Mouse (Mus musculus): ENCODE data around the gene Gm49368. TPM values are rescaled to one million over a fixed set of nuclear protein-coding genes. Genes with fewer than 3 reads are reported as not detected.

The Gm49368 gene
- total and polyA plus RNA-seq, 2 experiments from 2014 or later = not detected

DNA sequence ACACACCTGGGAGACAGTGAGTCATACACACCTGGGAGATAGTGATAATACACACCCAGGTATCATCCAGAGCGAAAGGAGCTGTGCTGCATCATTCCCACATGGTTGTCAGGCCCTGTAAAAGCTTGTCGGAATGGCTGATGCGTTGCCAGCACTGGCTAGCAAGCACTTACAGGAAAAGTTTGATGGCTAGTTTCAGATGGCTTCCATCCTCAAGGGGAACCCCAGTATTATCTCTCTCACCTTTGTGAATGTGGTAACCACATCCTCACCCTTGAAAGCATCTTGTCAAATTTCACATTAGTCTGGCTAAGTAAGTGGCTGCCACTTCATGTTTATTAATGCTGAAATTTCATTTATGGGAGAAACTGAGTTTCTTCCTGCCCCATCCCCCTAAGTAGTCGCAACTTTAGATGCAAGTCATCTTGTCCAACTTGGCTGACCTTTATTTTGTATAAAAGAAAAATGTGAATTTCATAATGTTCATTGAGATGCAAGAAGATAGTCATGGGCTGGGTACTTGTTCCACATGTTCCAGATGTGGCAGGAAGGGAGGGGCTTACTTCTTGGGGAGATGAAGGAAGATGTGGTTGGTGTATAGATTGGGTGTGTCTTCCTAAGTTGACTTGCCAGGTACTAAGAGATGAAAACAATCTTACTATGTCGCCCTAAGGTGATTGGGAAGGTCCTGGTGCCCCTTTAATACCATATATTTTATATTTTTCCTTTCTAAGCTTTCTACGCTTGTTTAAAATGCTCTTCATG, 57.4 kb downstream of the Gm49368 start:
- H3K36me3 ChIP-seq (ENCODE audit: insufficient read depth, low read length) = no peaks in the 10 kb centered on the region
- H3K4me2 ChIP-seq (ENCODE audit: low read depth, low read length, poor library complexity, severe bottlenecking) = no peak overlapping the region
- no peak for TF ChIP-seq CTCF (IDR thresholded peaks at IDR 0.05)
- DNase-seq (ENCODE audit: low spot score) (no peak), ATAC-seq (ENCODE audit: low FRiP score) (no peak)
- H3K27me3 ChIP-seq (ENCODE audit: insufficient read depth, low read length) = no peaks in the 10 kb centered on the region
- no peaks in the 10 kb centered on the region for H3K4me1 ChIP-seq (ENCODE audit: insufficient read depth, low read length)
- no peaks in the 10 kb centered on the region for H3K9me3 ChIP-seq (ENCODE audit: low read length)
- no peak overlapping the region for H3K9ac ChIP-seq (replicated peaks; ENCODE audit: low read length, poor library complexity, severe bottlenecking)
- 84% methylated on average over 6 of the region's 6 CpGs for WGBS
- no peak overlapping the region for H3K27ac ChIP-seq (ENCODE audit: low read depth, low read length)
- no peak overlapping the region for H3K4me3 ChIP-seq (ENCODE audit: low read depth, low read length)

DNA sequence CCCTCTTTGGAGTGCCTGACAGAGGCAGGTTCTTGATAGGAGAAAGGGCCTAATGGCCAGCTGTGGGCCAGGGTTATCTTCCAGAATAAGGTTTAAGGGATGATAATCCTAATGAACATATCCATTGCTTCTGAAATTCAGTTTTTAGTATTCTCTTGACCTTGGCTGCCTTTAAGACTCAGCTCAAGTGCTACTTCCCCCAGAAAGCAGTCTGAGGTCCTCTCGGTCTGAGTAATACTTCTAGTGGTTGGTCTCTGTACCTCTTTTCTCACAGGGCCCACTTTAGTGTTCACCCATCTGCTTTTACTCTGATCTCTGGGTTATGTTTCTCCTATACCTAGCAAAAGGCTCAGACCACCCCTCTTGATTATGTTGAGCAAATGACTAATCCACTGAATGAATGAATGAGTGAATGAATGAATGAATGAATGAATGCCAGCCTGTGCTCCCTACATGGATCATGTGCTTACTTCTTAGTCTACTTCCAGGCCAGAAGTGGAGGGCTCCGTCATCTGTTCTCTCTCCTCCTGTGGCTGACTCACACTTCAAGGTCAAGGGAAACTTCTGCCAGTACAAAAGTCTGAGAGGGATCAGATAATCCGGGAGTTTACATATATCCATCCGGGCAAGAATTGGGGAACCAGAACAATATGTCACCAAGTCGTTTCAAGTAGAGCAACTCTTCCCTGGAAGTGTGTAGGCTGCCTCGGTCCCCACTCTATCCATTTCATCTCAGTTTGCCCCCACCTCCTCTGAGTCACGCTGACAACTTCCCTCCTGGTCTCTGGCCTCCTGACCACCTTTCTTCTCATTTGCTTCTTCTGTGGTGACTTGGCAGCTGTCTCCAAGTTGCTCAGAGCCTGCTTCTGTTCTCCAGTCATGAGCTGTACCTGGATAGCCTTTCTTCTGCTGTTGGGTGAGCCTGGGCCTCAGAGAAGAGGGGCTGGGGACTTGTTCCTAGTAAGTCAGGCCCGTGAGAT, 66.5 kb downstream of the Gm49368 start, which contains the start of gene Itgax:
Itgax (plus strand) TSS at position 807 of the 980 bp plus-strand sequence.
- Histone ChIP-seq H3K9me3 (ENCODE audit: low read length) (no peaks in the 10 kb centered on the region), H3K9ac (replicated peaks; ENCODE audit: low read length, poor library complexity, severe bottlenecking) (no peak within 1 kb of the TSS), H3K27ac (ENCODE audit: low read depth, low read length) (no peak within 1 kb of the TSS), H3K4me1 (ENCODE audit: insufficient read depth, low read length) (no peaks in the 10 kb centered on the region), H3K4me3 (ENCODE audit: low read depth, low read length) (no peak within 1 kb of the TSS), H3K36me3 (ENCODE audit: insufficient read depth, low read length) (no peaks in the 10 kb centered on the region), H3K27me3 (ENCODE audit: insufficient read depth, low read length) (no peaks in the 10 kb centered on the region), H3K4me2 (ENCODE audit: low read depth, low read length, poor library complexity, severe bottlenecking) (no peak within 1 kb of the TSS)
- 81% methylated on average over 8 of the region's 8 CpGs for WGBS
- DNase-seq (ENCODE audit: low spot score) = no peak
- no peak for TF ChIP-seq CTCF (IDR thresholded peaks at IDR 0.05)
- no peak for ATAC-seq (ENCODE audit: low FRiP score)

DNA sequence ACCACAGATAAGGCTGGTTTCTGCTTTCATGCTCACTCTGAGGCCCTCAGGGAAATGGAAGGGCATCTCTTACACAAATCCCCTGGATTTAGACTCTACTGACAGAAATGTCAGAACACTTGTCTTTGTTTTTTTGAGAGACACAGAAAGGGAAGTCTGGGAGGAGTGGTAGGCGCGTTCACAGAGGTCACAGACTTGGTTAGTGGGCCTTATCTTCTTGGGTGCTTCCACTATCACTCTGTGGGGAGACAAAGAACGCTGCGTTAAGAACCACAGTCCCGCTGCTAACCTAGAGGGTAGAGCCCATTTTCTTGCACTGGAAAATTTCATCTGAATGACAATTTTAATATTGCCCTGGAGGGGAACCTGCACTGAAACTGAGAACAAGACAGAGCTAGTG, 69.7 kb downstream of the Gm49368 start:
- no peaks in the 10 kb centered on the region for H3K27me3 ChIP-seq (ENCODE audit: insufficient read depth, low read length)
- DNase-seq (ENCODE audit: low spot score) = no peak
- H3K27ac ChIP-seq (ENCODE audit: low read depth, low read length) = no peak overlapping the region
- H3K4me3 ChIP-seq (ENCODE audit: low read depth, low read length) = no peak overlapping the region
- no peak overlapping the region for H3K4me2 ChIP-seq (ENCODE audit: low read depth, low read length, poor library complexity, severe bottlenecking)
- no peaks in the 10 kb centered on the region for H3K9me3 ChIP-seq (ENCODE audit: low read length)
- TF ChIP-seq CTCF (IDR thresholded peaks at IDR 0.05) = no peak
- 83% methylated on average over 5 of the region's 5 CpGs for WGBS
- ATAC-seq (ENCODE audit: low FRiP score) = no peak
- H3K9ac ChIP-seq (replicated peaks; ENCODE audit: low read length, poor library complexity, severe bottlenecking) = no peak overlapping the region
- no peaks in the 10 kb centered on the region for H3K36me3 ChIP-seq (ENCODE audit: insufficient read depth, low read length)
- H3K4me1 ChIP-seq (ENCODE audit: insufficient read depth, low read length) = no peaks in the 10 kb centered on the region

- Histone ChIP-seq H3K27ac (ENCODE audit: low read depth, low read length) (no peak overlapping the region), H3K4me3 (ENCODE audit: low read depth, low read length) (no peak overlapping the region), H3K9ac (replicated peaks; ENCODE audit: low read length, poor library complexity, severe bottlenecking) (no peak overlapping the region), H3K27me3 (ENCODE audit: insufficient read depth, low read length) (no peaks in the 10 kb centered on the region), H3K4me1 (ENCODE audit: insufficient read depth, low read length) (no peaks in the 10 kb centered on the region), H3K4me2 (ENCODE audit: low read depth, low read length, poor library complexity, severe bottlenecking) (no peak overlapping the region), H3K36me3 (ENCODE audit: insufficient read depth, low read length) (no peaks in the 10 kb centered on the region), H3K9me3 (ENCODE audit: low read length) (no peaks in the 10 kb centered on the region)
- no peak for TF ChIP-seq CTCF (IDR thresholded peaks at IDR 0.05)
- DNase-seq (ENCODE audit: low spot score) (no peak), ATAC-seq (ENCODE audit: low FRiP score) (no peak)
- WGBS = 87% methylated on average over 2 of the region's 2 CpGs
Observed at GRCm38 (mm10) chr7:128133596-128133995, 71.1 kb downstream of the Gm49368 start.

DNA sequence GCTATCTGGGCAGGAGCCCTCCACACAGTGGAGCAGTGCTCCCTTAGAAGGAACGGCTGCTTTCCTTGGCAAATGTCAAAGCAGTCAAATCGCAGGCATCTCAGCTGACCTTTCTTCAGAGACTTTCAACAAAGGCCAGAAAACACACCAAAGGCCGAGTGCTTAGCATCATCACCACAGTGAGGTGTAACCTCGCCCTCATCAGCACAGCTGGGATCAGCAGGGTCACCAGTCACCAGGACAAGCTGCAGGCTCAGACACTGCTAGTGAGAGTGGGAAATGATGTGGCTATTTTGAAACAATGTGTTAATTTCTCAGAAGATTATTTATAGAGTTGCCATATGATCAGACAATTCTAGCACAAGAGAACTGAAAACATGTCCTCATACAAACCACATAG, 74.4 kb downstream of the Gm49368 start:
- Histone ChIP-seq H3K4me1 (ENCODE audit: insufficient read depth, low read length) (no peaks in the 10 kb centered on the region), H3K4me2 (ENCODE audit: low read depth, low read length, poor library complexity, severe bottlenecking) (no peak overlapping the region), H3K36me3 (ENCODE audit: insufficient read depth, low read length) (no peaks in the 10 kb centered on the region), H3K9me3 (ENCODE audit: low read length) (no peaks in the 10 kb centered on the region), H3K27ac (ENCODE audit: low read depth, low read length) (no peak overlapping the region), H3K4me3 (ENCODE audit: low read depth, low read length) (no peak overlapping the region), H3K9ac (replicated peaks; ENCODE audit: low read length, poor library complexity, severe bottlenecking) (no peak overlapping the region), H3K27me3 (ENCODE audit: insufficient read depth, low read length) (no peaks in the 10 kb centered on the region)
- ATAC-seq (ENCODE audit: low FRiP score) (no peak), DNase-seq (ENCODE audit: low spot score) (no peak)
- TF ChIP-seq CTCF (IDR thresholded peaks at IDR 0.05) = no peak
- WGBS = 53% methylated on average over 4 of the region's 4 CpGs

- no peak for TF ChIP-seq CTCF (IDR thresholded peaks at IDR 0.05)
- no peak overlapping the region for H3K9ac ChIP-seq (replicated peaks; ENCODE audit: low read length, poor library complexity, severe bottlenecking)
- WGBS = 92% methylated on average over 6 of the region's 6 CpGs
- no peaks in the 10 kb centered on the region for H3K4me1 ChIP-seq (ENCODE audit: insufficient read depth, low read length)
- H3K27ac ChIP-seq (ENCODE audit: low read depth, low read length) = no peak overlapping the region
- no peaks in the 10 kb centered on the region for H3K9me3 ChIP-seq (ENCODE audit: low read length)
- no peak for ATAC-seq (ENCODE audit: low FRiP score)
- no peak for DNase-seq (ENCODE audit: low spot score)
- H3K4me3 ChIP-seq (ENCODE audit: low read depth, low read length) = no peak overlapping the region
- no peaks in the 10 kb centered on the region for H3K36me3 ChIP-seq (ENCODE audit: insufficient read depth, low read length)
- no peak overlapping the region for H3K4me2 ChIP-seq (ENCODE audit: low read depth, low read length, poor library complexity, severe bottlenecking)
- no peaks in the 10 kb centered on the region for H3K27me3 ChIP-seq (ENCODE audit: insufficient read depth, low read length)
Observed at GRCm38 (mm10) chr7:128139611-128140010, 77.1 kb downstream of the Gm49368 start.

All from midbrain, postnatal 0 days (tissue).